Mouse (Mus musculus) intestine, embryonic 14.5 days (tissue): Measurements from ENCODE around the gene D630039A03Rik. TPM values are rescaled to one million over a fixed set of nuclear protein-coding genes. Genes with fewer than 3 reads are reported as not detected.

Experiments
- ATAC-seq: fragments of 200-750 bp; cut with Nextera tagmentation; replicated peaks from 2 replicates; pipeline ENCODE4 v1.8.0; 2017; ENCODE audit warnings: low read depth, moderate number of reproducible peaks, moderate TSS enrichment, moderate library complexity; ENCODE audit not compliant: low FRiP score, low TSS enrichment
- DNase-seq: peaks from one replicate; pipeline ENCODE4 v3.0.0-alpha.2; 2018; ENCODE audit warnings: low spot score
- H3K27ac ChIP-seq: fragments of 300-500 bp; sonication (generic); 2 replicates; pipeline ENCODE4 v1.5.1; 2014; ENCODE audit warnings: low read depth, mild to moderate bottlenecking, control low read depth
- H3K27me3 ChIP-seq: fragments of 300-500 bp; sonication (generic); replicated peaks from 2 replicates; pipeline ENCODE4 v1.6.1; 2014; ENCODE audit warnings: low read length, control low read depth; ENCODE audit not compliant: control insufficient read depth, insufficient read depth
- H3K36me3 ChIP-seq: fragments of 300-500 bp; sonication (generic); 2 replicates; pipeline ENCODE4 v1.6.1; 2014; ENCODE audit warnings: low read length, control low read depth; ENCODE audit not compliant: control insufficient read depth, insufficient read depth
- H3K4me1 ChIP-seq: fragments of 300-500 bp; sonication (generic); replicated peaks from 2 replicates; pipeline ENCODE4 v1.6.1; 2014; ENCODE audit warnings: low read length, control low read depth, mixed read lengths; ENCODE audit not compliant: control insufficient read depth, insufficient read depth
- H3K4me2 ChIP-seq: fragments of 300-500 bp; sonication (generic); 2 replicates; pipeline ENCODE4 v1.6.1; 2014; ENCODE audit warnings: low read length
- H3K4me3 ChIP-seq: fragments of 300-500 bp; sonication (generic); 2 replicates; pipeline ENCODE4 v1.5.1; 2014; ENCODE audit warnings: low read depth, low read length, control low read depth, mixed read lengths
- H3K9ac ChIP-seq: fragments of 300-500 bp; sonication (generic); 2 replicates; pipeline ENCODE4 v1.6.1; 2014; ENCODE audit warnings: mild to moderate bottlenecking, low read length
- H3K9me3 ChIP-seq: fragments of 300-500 bp; sonication (generic); 2 replicates; pipeline ENCODE4 v1.6.1; 2016; ENCODE audit warnings: low read length, control low read depth; ENCODE audit not compliant: control insufficient read depth
- WGBS: fragments of 180-500 bp; shearing (Covaris S2); extraction: QIAGEN DNeasy Blood & Tissue Kit; methylation state at CpG from one replicate; pipeline ENCODE4 v1.1.7; 2014; 5-methylcytosine and 5-hydroxymethylcytosine counted together
- polyA plus RNA-seq: library from polyadenylated mRNA; unstranded; fragments of >200 nt; fragmentation: Nextera tagmentation; extraction: Ambion mirVana; gene quantifications from 2 replicates; pipeline ENCODE4 v1.2.1, GENCODE M21; 2014

Gene D630039A03Rik
- polyA plus RNA-seq, 1 experiment from 2014 or later: 6.1 TPM

DNA sequence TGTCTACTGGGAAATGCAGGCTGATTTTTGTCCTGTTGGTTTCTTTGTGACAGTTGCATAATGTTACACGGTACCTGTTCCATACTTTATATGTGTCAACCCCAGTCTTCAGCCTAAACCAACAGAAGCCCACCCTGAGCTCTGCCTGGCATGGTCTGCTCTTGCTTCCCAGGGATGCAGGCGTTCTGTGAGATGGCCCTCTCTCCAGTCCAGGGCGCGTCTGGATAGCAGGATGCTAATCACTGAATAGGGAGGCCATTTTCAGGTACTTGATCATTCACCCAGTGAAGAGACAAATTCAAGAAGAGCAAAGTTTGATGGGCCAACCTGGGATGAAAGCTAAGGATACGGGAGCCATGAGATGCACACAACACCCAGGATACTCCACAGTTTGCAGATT lies 37.0 kb downstream of the D630039A03Rik start:
- WGBS: 88% methylated on average over 5 of the region's 5 CpGs
- Histone ChIP-seq H3K9me3 (no peaks in the 10 kb centered on the region), H3K4me2 (no peak overlapping the region), H3K27me3 (no peaks in the 10 kb centered on the region), H3K27ac (no peak overlapping the region), H3K36me3 (no peaks in the 10 kb centered on the region), H3K9ac (no peak overlapping the region), H3K4me1 (0 out of 2 replicates have a peak, but pooled peaks cover 3% of the 10 kb centered on the region), H3K4me3 (no peak overlapping the region)
- ATAC-seq (no peak), DNase-seq (no peak)

DNA sequence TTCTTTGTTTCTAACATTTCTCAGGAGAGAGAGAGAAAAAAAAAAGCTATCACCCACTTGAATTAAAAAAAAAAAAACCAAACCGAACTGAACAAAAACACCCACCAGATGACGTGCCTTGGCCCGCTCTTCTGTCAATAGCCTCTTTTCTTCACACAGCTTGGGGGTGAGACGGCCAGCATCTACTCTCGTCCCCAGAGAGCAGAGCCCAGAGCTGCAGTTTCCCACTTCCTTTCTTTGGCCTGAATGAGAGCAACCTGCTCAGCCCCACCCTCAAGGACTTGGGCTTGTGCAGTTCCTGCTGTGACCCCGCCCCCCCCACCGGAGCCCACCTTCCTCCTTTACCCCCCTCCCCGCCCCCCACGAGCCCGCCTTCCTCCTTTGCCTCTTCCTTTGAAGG lies 48.6 kb downstream of the D630039A03Rik start:
- no peaks in the 10 kb centered on the region for H3K9me3 ChIP-seq
- WGBS: 53% methylated on average over 10 of the region's 10 CpGs
- peak; percentile 50 for DNase-seq

DNA sequence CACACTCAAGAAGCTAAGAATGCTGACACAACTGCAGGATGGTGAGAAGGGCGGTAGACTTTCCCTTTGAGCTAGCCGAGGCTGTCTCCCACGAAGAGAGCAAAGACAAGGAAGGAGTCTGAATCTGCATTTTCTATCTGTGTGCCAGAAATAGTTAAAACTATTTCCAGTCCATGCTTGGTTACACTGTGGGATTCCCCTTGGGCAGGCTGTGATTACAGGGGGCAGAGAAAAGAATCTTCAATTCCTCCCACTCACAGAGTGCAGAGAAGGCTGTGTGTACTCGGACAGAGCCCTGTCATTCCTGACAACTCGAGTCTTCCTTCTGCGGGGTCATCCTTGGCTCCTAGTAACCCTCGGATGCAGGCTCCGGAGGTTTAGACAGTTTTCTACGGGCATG lies 49.1 kb downstream of the D630039A03Rik start:
- H3K27me3 ChIP-seq: no peaks in the 10 kb centered on the region
- DNase-seq (peak; percentile 41), ATAC-seq (no peak)
- peak overlapping the region; percentile 43; the same call in 1 of the 2 replicates for H3K27ac ChIP-seq
- H3K4me3 ChIP-seq: no peak overlapping the region
- WGBS: 45% methylated on average over 9 of the region's 9 CpGs
- H3K9me3 ChIP-seq: no peaks in the 10 kb centered on the region
- H3K9ac ChIP-seq: no peak overlapping the region
- 0 out of 2 replicates have a peak overlapping the region, but pooled peaks have one; percentile 11 for H3K4me2 ChIP-seq
- peaks cover 12% of the 10 kb centered on the region for H3K4me1 ChIP-seq
- H3K36me3 ChIP-seq: no peaks in the 10 kb centered on the region

More for the DNA sequence above, 48.6 kb downstream of the D630039A03Rik start:
- no peak for ATAC-seq
- Histone ChIP-seq H3K9ac (no peak overlapping the region), H3K27ac (peak overlapping the region; percentile 43; the same call in 1 of the 2 replicates), H3K27me3 (no peaks in the 10 kb centered on the region), H3K36me3 (no peaks in the 10 kb centered on the region), H3K4me2 (0 out of 2 replicates have a peak overlapping the region, but pooled peaks have one; percentile 11), H3K4me3 (no peak overlapping the region), H3K4me1 (peaks cover 12% of the 10 kb centered on the region)

DNA sequence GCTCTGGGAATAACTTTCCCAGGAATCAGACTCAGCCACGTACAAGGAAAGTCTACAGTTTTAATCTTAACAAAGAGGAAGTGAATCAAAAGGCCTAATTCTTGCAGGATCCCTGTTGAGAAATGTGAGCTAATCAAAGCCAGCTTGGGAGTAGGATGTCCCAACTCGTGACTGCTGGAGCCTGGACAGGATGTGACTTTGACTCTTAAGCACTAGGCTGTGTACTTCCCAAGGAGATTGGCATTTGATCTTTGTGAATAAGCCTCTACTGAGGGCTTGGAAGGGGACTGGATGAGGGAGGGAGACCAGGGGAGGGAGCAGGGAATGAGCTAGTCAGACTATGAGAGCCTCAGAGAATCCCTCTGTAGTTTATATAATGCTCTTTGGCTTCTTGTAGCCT lies 50.0 kb downstream of the D630039A03Rik start:
- H3K4me1 ChIP-seq: peaks cover 15% of the 10 kb centered on the region

DNA sequence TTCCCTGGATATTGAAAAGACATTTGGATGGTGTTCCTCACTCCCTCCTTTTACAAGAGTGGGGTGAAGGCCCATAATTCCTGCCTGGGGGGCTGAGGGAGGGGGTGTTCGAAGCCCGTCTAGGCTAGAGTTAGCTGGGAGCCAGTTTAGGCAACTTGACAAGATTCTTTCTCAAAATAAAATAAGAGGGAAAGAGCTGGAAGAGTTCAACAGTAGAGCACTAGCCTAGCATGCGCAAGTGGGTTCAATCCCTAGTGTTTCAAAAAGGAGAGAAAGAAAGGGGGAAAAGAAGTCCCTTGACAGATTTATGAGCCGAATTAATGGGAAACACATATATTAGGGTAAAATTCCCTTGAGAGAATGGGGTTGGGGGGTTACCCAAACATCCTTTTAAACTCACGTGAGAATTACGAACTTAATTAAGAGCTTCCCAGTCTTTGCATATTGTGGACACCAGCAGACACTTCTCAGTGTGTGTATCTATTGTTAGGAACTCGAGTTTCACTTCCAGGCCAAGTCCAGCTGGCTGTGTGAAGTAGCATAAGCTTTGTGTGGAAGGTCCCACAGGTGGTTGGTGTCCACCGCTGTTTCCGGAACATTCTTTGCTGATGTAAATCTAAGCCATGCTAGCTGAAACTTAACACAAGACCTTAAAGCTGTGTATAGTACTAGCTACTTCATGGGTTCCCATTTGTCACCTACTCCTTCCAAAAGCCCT lies 53.7 kb downstream of the D630039A03Rik start:
- Histone ChIP-seq H3K4me3 (no peak overlapping the region), H3K27ac (peak overlapping the region; percentile 27; the same call in 1 of the 2 replicates), H3K9ac (no peak overlapping the region), H3K4me1 (peaks cover 18% of the 10 kb centered on the region), H3K36me3 (peaks cover 14% of the 10 kb centered on the region), H3K9me3 (no peaks in the 10 kb centered on the region), H3K4me2 (no peak overlapping the region), H3K27me3 (no peaks in the 10 kb centered on the region)
- 0 out of 2 replicates have a peak, but pooled peaks have one; percentile 53 for ATAC-seq
- WGBS: 67% methylated on average over 9 of the region's 9 CpGs
- DNase-seq: peak; percentile 49

More for the DNA sequence above, 50.0 kb downstream of the D630039A03Rik start:
- Histone ChIP-seq H3K9ac (no peak overlapping the region), H3K27ac (no peak overlapping the region), H3K4me2 (no peak overlapping the region), H3K4me3 (no peak overlapping the region), H3K27me3 (no peaks in the 10 kb centered on the region), H3K9me3 (no peaks in the 10 kb centered on the region), H3K36me3 (no peaks in the 10 kb centered on the region)
- 33% methylated on average over 2 of the region's 2 CpGs for WGBS
- no peak for ATAC-seq
- peak; percentile 31 for DNase-seq

- Histone ChIP-seq H3K36me3 (peaks cover 20% of the 10 kb centered on the region), H3K9ac (no peak overlapping the region), H3K27me3 (no peaks in the 10 kb centered on the region), H3K9me3 (0 out of 2 replicates have a peak, but pooled peaks cover under 1% of the 10 kb centered on the region), H3K4me2 (no peak overlapping the region), H3K4me1 (peaks cover 14% of the 10 kb centered on the region), H3K4me3 (no peak overlapping the region), H3K27ac (peak overlapping the region; percentile 27; the same call in 1 of the 2 replicates)
- DNase-seq: peak; percentile 50
- ATAC-seq: no peak
- WGBS: 44% methylated on average over 8 of the region's 8 CpGs
These were observed 54.2 kb downstream of the D630039A03Rik start for GRCm38 (mm10) chr4:57861856-57862255.

GRCm38 (mm10) chr4:57861166-57861565 lies 54.9 kb downstream of the D630039A03Rik start:
- Histone ChIP-seq H3K27ac (no peak overlapping the region), H3K4me2 (no peak overlapping the region), H3K9ac (no peak overlapping the region), H3K36me3 (peaks cover 27% of the 10 kb centered on the region), H3K9me3 (0 out of 2 replicates have a peak, but pooled peaks cover 2% of the 10 kb centered on the region), H3K27me3 (no peaks in the 10 kb centered on the region), H3K4me1 (peaks cover 14% of the 10 kb centered on the region), H3K4me3 (no peak overlapping the region)
- DNase-seq: peak; percentile 43
- ATAC-seq: no peak
- 58% methylated on average over 6 of the region's 6 CpGs for WGBS

- ATAC-seq (no peak), DNase-seq (peak; percentile 38)
- peaks cover 6% of the 10 kb centered on the region for H3K4me1 ChIP-seq
- no peaks in the 10 kb centered on the region for H3K27me3 ChIP-seq
- H3K9me3 ChIP-seq: 0 out of 2 replicates have a peak, but pooled peaks cover 6% of the 10 kb centered on the region
- WGBS: 80% methylated on average over 6 of the region's 6 CpGs
- H3K4me2 ChIP-seq: no peak overlapping the region
- H3K4me3 ChIP-seq: no peak overlapping the region
- no peak overlapping the region for H3K27ac ChIP-seq
- H3K9ac ChIP-seq: no peak overlapping the region
- peaks cover 37% of the 10 kb centered on the region for H3K36me3 ChIP-seq
These were observed 55.9 kb downstream of the D630039A03Rik start for GRCm38 (mm10) chr4:57860204-57860611.
